Mouse (Mus musculus): ENCODE measurements around the gene Naa16. TPM values are rescaled to one million over a fixed set of nuclear protein-coding genes. Genes with fewer than 3 reads are reported as not detected.

Gene Naa16
- 1.6 and 1.7 TPM in 2 replicates for polyA plus RNA-seq (2012; rRNA removed)

GRCm38 (mm10) chr14:79390265-79390926 lies at the start of gene Naa16:
Naa16 (minus strand) TSS chr14:79390778.

DNA sequence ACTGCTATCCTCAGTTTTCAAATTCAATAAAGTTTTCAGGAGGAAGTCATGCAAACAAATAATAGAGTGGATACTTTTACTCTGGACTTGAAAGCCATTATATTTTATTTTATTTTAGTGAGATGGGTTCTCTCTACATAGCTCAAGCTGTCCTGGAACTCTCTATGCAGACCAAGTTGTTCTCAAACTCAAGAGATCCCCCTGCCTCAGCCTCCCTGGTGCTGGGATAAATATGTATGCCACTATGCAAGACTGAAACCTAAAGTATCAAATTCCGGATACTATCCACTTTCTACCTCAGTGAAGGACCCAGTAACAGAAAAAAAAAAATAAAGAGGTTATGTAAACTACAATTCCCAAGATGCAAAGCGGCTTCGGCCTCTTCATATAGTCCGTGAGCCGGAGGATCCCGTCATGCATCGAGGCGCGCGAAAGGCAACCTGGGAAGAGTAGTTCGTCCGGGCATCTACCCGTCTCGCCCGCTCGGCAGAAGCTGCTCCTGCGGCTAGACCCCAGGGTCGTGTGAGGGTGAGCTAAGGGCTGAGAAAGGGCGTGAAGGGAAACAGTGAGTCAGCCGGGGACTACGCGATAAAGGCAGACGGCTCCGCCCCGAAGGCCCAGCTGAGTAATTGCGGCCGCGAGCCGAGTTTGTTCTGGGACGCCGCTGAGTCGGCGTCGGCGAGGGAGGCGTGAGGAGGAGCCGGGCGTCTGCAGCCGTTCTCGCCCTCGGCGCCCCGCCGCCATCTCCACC lies 35.6 kb upstream of the Naa16 start, which contains the start of gene Kbtbd7:
Gene Kbtbd7, plus strand, starts transcription at position 533 of the 751 bp plus-strand sequence.

GRCm38 (mm10) chr14:79397321-79398122 lies 6.9 kb upstream of the Naa16 start, which contains the start of gene Mtrf1:
Mtrf1 (plus strand) TSS chr14:79397772.

GRCm38 (mm10) chr14:79301466-79301875 lies 89.1 kb downstream of the Naa16 start, which contains the start of gene Rgcc:
Rgcc (minus strand) TSS chr14:79301645.

Other genes with a start within 250 kb of the Naa16 start
- gene Zfp957, start 143.4 kb downstream of the Naa16 start, polyA plus RNA-seq (2012; rRNA removed), result 0.31 and 0.53 TPM in 2 replicates
- gene Rgcc, start 89.1 kb downstream of the Naa16 start, polyA plus RNA-seq (2012; rRNA removed), result 359 and 533 TPM in 2 replicates
- 1.3 and 1.9 TPM in 2 replicates for gene Mtrf1, start 7.0 kb upstream of the Naa16 start, polyA plus RNA-seq (2012; rRNA removed)
- gene Kbtbd7, start 35.7 kb upstream of the Naa16 start, polyA plus RNA-seq (2012; rRNA removed), result 9.0 and 12.3 TPM in 2 replicates
- gene Kbtbd6, start 61.1 kb upstream of the Naa16 start, polyA plus RNA-seq (2012; rRNA removed), result 2.1 and 2.9 TPM in 2 replicates
- gene Elf1, start 90.4 kb upstream of the Naa16 start, polyA plus RNA-seq (2012; rRNA removed), result 12.5 and 13.4 TPM in 2 replicates
- 3.9 and 4.5 TPM in 2 replicates for gene Wbp4, start 90.7 kb upstream of the Naa16 start, polyA plus RNA-seq (2012; rRNA removed)
- gene Sugt1, start 196.9 kb upstream of the Naa16 start, polyA plus RNA-seq (2012; rRNA removed), result 4.1 and 4.6 TPM in 2 replicates

Measured in ovary, adult 2 months (tissue).